Mouse (Mus musculus) thymus, postnatal 14 days (tissue): ENCODE measurements around the gene Taf8.

Experiments
- DNase-seq: peaks from one replicate; pipeline ENCODE4 v3.0.0; 2021

Taf8 gene

DNA sequence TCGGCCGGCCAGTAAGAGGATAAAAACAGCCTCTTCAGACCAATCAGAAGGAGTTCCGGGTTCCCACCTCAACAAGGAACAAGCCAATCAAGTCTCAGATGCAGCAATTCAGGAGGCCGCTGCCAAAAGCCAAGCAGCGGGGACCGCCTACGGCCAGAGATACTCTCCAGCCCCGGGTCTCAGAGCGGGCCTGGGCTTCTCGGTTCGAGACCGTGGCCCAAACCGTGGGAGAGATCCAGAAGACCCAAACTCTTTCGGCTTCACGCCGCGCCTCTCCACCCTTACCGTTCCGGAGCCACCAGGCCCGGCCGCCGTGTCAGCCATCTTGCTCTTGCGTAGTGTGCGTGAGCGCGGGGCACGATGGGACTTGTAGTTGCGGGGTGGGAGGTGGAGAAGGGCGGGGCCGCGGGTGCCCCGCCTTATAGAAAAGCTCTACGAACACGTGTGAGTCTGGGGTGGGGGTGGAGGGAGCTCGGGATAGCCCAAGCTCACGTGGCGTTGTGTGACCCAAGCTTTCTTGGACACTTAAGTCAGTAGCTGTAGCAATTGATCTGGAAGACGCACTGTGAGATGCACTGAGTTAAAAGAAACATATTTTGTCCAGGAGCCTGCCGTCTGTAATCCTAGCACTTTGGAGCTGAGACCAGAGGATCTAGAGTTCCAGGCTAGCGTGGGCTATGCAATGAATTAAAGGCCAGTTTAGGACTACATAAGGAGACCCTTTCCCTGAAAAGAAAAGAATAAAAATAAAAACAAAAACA is at the start of gene Taf8:
Taf8 (minus strand) TSS at position 347 of the 761 bp plus-strand sequence.
- DNase-seq = peak; percentile 94

- no peak for DNase-seq
Observed at GRCm38 (mm10) chr17:47551049-47551448, 49.0 kb upstream of the Taf8 start.

GRCm38 (mm10) chr17:47545861-47546331 is 43.8 kb upstream of the Taf8 start:
- DNase-seq = no peak

DNA sequence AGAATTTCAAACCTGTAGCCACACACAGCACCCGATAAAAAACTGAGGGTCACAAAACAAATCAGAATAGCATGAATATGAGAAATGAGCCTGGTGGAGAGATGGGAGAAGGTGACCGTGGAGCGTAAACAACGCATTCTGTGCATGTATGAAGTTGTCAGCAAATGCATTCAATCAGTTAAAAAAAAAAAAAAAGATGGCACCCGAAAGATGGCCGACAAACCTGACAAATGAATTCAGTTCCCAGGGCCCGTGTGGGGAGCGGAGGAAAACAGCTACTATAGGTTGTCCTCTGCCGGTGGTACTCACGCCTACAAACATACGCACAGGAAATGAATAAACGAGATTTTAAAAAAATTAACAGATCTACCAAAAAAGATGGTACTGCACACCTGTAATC is 43.1 kb upstream of the Taf8 start:
- no peak for DNase-seq

GRCm38 (mm10) chr17:47543051-47543650 is 41.1 kb upstream of the Taf8 start:
- DNase-seq = peak; percentile 72

DNA sequence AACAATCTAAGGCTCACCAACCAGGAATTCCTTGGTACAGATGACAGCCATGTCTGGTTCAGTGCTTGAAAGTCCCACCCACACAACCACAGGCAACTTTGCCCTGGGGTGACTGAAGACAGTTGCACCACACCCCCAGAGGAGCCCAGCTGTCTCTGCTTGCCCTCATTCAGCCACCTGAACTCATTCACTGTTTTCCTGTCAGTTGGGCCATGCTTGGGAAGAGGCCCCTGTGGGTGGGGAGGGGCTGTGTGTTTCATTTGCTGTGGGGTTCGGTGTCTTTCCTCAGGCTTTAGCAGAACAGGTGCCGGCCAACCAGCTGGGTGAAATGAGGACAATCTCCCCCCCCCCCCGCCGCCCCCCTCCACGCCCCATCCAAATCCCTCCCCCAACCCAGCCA is 40.0 kb upstream of the Taf8 start:
- peak; percentile 92 for DNase-seq

GRCm38 (mm10) chr17:47539128-47539527 is 37.0 kb upstream of the Taf8 start:
- no peak for DNase-seq

DNA sequence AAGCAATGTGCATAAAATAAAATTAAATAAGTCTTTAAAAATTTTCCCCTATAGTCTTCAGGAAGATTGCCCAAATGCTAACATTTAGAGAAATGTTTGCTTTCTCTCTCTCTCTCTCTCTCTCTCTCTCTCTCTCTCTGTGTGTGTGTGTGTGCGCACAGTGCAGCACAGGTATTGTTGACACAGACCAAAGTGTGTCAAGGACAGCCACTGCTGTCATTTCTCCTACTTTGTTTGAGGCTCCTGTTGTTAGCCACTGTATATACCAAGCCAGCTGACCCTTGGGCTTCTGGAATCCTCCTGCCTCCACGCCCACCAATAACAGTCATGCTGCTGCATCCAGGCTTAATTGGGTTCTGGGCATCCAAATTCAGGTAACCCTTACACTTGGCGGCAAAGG is 36.0 kb upstream of the Taf8 start:
- no peak for DNase-seq

DNA sequence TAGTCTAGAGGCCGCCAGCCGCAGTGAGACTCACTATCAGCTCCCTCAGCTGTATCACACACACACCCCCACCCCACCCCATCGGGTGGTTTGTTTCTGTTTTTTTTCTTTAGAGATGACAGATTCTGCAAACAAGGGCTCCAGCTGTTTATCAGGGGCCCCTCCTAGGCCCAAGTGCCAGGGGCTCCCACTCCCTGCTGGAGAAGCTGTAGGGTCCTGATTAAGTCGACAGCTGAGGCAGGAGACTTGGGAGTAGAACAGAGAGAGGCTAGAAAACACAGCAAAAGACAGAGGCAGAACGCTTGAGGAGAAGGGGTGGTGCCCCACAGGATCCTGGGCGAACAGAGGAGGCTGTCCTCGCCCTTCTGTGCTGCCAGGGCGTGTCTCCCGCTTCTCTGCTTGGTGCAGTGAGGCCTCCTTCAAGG is 33.7 kb upstream of the Taf8 start:
- peak; percentile 83 for DNase-seq

- DNase-seq = peak; percentile 47
Observed at GRCm38 (mm10) chr17:47533691-47534090, 31.6 kb upstream of the Taf8 start.

GRCm38 (mm10) chr17:47532364-47532763 is 30.3 kb upstream of the Taf8 start:
- DNase-seq = no peak

GRCm38 (mm10) chr17:47531387-47531818 is 29.3 kb upstream of the Taf8 start:
- peak; percentile 91 for DNase-seq

DNA sequence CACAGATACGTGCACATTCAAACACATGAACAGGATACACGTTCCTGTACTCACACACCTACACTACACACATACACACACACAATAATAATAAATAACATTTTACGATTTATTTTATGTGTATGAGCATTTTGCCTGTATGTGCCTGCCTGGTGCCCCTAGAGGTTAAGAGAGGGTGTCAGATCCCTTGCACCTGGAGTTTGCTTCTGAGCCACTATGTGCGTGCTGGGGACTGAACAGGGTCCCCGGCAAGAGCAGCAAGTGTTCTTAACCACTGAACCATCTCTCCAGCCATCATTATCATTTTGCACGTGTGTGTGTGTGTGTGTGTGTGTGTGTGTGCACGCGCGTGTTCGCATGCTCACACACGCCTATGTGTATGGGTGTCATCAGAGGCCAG is 27.5 kb upstream of the Taf8 start:
- DNase-seq = peak; percentile 71

GRCm38 (mm10) chr17:47528919-47529318 is 26.8 kb upstream of the Taf8 start:
- peak; percentile 61 for DNase-seq

GRCm38 (mm10) chr17:47527581-47528300 is 25.6 kb upstream of the Taf8 start:
- peak; percentile 70 for DNase-seq

GRCm38 (mm10) chr17:47526856-47527520 is 24.9 kb upstream of the Taf8 start:
- DNase-seq = peak; percentile 54

- DNase-seq = no peak
Observed at GRCm38 (mm10) chr17:47524991-47525390, 22.9 kb upstream of the Taf8 start.

DNA sequence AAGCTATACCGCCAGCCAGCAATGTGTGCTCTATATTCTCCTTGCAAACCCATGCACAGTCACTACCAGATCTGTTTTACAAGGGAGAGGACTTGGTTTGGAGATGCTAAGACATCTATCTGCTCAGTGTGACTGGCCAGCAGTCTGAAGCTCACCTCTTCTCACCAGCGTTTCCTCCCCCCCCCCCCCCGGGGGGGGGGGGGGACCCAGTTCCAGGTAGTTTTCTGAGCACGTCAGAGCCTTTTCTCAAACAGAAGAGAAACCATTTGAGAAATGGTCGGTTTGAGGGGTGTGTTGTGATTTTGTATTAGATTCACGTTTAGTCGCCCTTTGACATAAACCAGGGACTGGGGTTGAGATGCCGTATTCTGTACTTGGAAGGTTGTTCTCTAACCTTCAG is 22.0 kb upstream of the Taf8 start:
- no peak for DNase-seq

- DNase-seq = peak; percentile 70
Observed at GRCm38 (mm10) chr17:47523211-47523682, 21.2 kb upstream of the Taf8 start.

GRCm38 (mm10) chr17:47522536-47522935 is 20.4 kb upstream of the Taf8 start:
- peak; percentile 54 for DNase-seq

GRCm38 (mm10) chr17:47521551-47522258 is 19.6 kb upstream of the Taf8 start:
- peak; percentile 94 for DNase-seq

- DNase-seq = peak; percentile 16
Observed at GRCm38 (mm10) chr17:47518205-47518604, 16.1 kb upstream of the Taf8 start.
